Mouse (Mus musculus): Measurements from ENCODE around the gene Tmem94. TPM values are rescaled to one million over a fixed set of nuclear protein-coding genes. Genes with fewer than 3 reads are reported as not detected.

The Tmem94 gene
- total and polyA plus RNA-seq, 3 experiments = 23.2 to 64.4 (median 38.9) TPM

- no peak for DNase-seq (ENCODE audit: low read depth, low spot score)
- no peaks in the 10 kb centered on the region for H3K9me3 ChIP-seq (replicated peaks; ENCODE audit: insufficient read depth, low read length)
- H3K27ac ChIP-seq (ENCODE audit: control insufficient read depth, low read depth, low read length) = no peak overlapping the region
- peaks cover 11 to 14% of the 10 kb centered on the region in 2 experiments; a peak in 3 of 4 replicates for H3K4me1 ChIP-seq (ENCODE audit: control insufficient read depth in 1 of 2, insufficient read depth in 2 of 2, low read length in 2 of 2)
- H3K36me3 ChIP-seq (ENCODE audit: control insufficient read depth in 1 of 2, insufficient read depth in 2 of 2, low read length in 2 of 2) = peaks cover 0 to 9% of the 10 kb centered on the region in 2 experiments; a peak in 3 of 4 replicates
- H3K79me2 ChIP-seq (ENCODE audit: control insufficient read depth, insufficient read depth, low read length, poor library complexity) = no peaks in the 10 kb centered on the region; the same call in 1 of the 2 replicates
- no peak overlapping the region for H3K9ac ChIP-seq (ENCODE audit: control insufficient read depth, low read depth, low read length, poor library complexity, severe bottlenecking)
- H3K4me3 ChIP-seq (ENCODE audit: control insufficient read depth in 1 of 2, insufficient read depth in 1 of 2, low read depth in 2 of 2, low read length in 2 of 2) = no peak overlapping the region
- no peaks in the 10 kb centered on the region for H3K27me3 ChIP-seq (ENCODE audit: control insufficient read depth in 1 of 2, insufficient read depth in 2 of 2, low read length in 2 of 2)
- TF ChIP-seq JUND (IDR thresholded peaks at IDR 0.05; ENCODE audit: low read depth, low read length) (no peak), NRF1 (IDR thresholded peaks at IDR 0.05; ENCODE audit: insufficient read depth, low read depth, low read length, poor library complexity, severe bottlenecking) (no peak), ELF1 (IDR thresholded peaks at IDR 0.05; ENCODE audit: low read depth, low read length) (no peak), NELFE (IDR thresholded peaks at IDR 0.05; ENCODE audit: low read depth, low read length) (no peak), TAL1 (IDR thresholded peaks at IDR 0.05; ENCODE audit: low read length) (no peak), GATA1 (IDR thresholded peaks at IDR 0.05; ENCODE audit: low read depth, low read length) (no peak), POLR2A (IDR thresholded peaks at IDR 0.05; ENCODE audit: control insufficient read depth in 1 of 2, insufficient read depth in 1 of 2, low read depth in 1 of 2, low read length in 2 of 2, poor library complexity in 1 of 2) (no peak), ZNF384 (IDR thresholded peaks at IDR 0.05; ENCODE audit: low read depth, low read length) (no peak), MXI1 (IDR thresholded peaks at IDR 0.05; ENCODE audit: low read depth, low read length) (no peak), MYC (IDR thresholded peaks at IDR 0.05; ENCODE audit: low read depth, low read length) (no peak), TBP (IDR thresholded peaks at IDR 0.05; ENCODE audit: low read depth, low read length) (no peak), USF2 (IDR thresholded peaks at IDR 0.05; ENCODE audit: borderline replicate concordance in 1 of 2, insufficient read depth in 1 of 2, low read depth in 1 of 2, low read length in 2 of 2) (no peak), CHD1 (IDR thresholded peaks at IDR 0.05; ENCODE audit: low read depth, low read length) (no peak), ZC3H11A (IDR thresholded peaks at IDR 0.05; ENCODE audit: low read depth, low read length) (no peak), POLR2AphosphoS5 (IDR thresholded peaks at IDR 0.05; ENCODE audit: borderline replicate concordance, low read depth, low read length) (no peak), MAZ (IDR thresholded peaks at IDR 0.05; ENCODE audit: low read depth, low read length) (no peak)
These were observed 10.8 kb downstream of the Tmem94 start for GRCm38 (mm10) chr11:115775821-115776665.

DNA sequence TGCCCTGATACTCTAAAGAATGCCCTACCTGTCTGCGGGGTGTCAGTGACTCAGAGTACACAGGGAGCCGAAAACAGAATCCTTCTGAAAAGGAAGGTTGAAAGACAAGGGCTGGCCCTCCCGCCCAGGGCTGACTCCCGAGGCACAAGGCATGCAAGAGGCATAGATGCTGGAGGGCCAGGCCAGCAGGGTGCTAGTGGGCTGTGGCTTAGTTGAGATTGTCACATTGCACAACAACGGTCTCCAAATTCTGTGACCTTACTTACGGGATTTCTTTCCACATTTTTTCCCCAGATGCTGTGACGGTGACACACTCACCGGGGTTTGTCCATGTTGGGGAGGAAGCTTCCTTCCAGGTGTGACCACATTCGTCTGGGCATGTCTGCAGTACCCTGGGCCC, 11.7 kb downstream of the Tmem94 start:
- Histone ChIP-seq H3K27me3 (ENCODE audit: control insufficient read depth in 1 of 2, insufficient read depth in 2 of 2, low read length in 2 of 2) (no peaks in the 10 kb centered on the region), H3K36me3 (ENCODE audit: control insufficient read depth in 1 of 2, insufficient read depth in 2 of 2, low read length in 2 of 2) (peaks cover 0 to 9% of the 10 kb centered on the region in 2 experiments; a peak in 3 of 4 replicates), H3K9ac (ENCODE audit: control insufficient read depth, low read depth, low read length, poor library complexity, severe bottlenecking) (no peak overlapping the region), H3K4me3 (ENCODE audit: control insufficient read depth in 1 of 2, insufficient read depth in 1 of 2, low read depth in 2 of 2, low read length in 2 of 2) (no peak overlapping the region), H3K27ac (ENCODE audit: control insufficient read depth, low read depth, low read length) (no peak overlapping the region), H3K79me2 (ENCODE audit: control insufficient read depth, insufficient read depth, low read length, poor library complexity) (no peaks in the 10 kb centered on the region; the same call in 1 of the 2 replicates), H3K9me3 (replicated peaks; ENCODE audit: insufficient read depth, low read length) (no peaks in the 10 kb centered on the region), H3K4me1 (ENCODE audit: control insufficient read depth in 1 of 2, insufficient read depth in 2 of 2, low read length in 2 of 2) (peaks cover 11 to 14% of the 10 kb centered on the region in 2 experiments; a peak in 3 of 4 replicates)
- no peak for TF ChIP-seq MAX (IDR thresholded peaks at IDR 0.05; ENCODE audit: low read length)
- no peak for TF ChIP-seq SMC3 (IDR thresholded peaks at IDR 0.05; ENCODE audit: low read depth, low read length)
- TF ChIP-seq MYB (IDR thresholded peaks at IDR 0.05; ENCODE audit: low read depth, low read length) = no peak
- no peak for TF ChIP-seq TCF12 (IDR thresholded peaks at IDR 0.05; ENCODE audit: low read depth, low read length)
- TF ChIP-seq TBP (IDR thresholded peaks at IDR 0.05; ENCODE audit: low read depth, low read length) = no peak
- no peak for TF ChIP-seq UBTF (IDR thresholded peaks at IDR 0.05; ENCODE audit: borderline replicate concordance, insufficient read depth, low read depth, low read length)
- no peak for TF ChIP-seq BHLHE40 (IDR thresholded peaks at IDR 0.05; ENCODE audit: borderline replicate concordance, low read depth, low read length)
- TF ChIP-seq RCOR1 (IDR thresholded peaks at IDR 0.05; ENCODE audit: low read depth, low read length) = no peak
- TF ChIP-seq SIN3A (IDR thresholded peaks at IDR 0.05; ENCODE audit: low read length) = no peak
- TF ChIP-seq HCFC1 (IDR thresholded peaks at IDR 0.05; ENCODE audit: low read depth, low read length) = no peak
- no peak for TF ChIP-seq ZNF384 (IDR thresholded peaks at IDR 0.05; ENCODE audit: low read depth, low read length)
- TF ChIP-seq ZMIZ1 (IDR thresholded peaks at IDR 0.05; ENCODE audit: low read depth, low read length) = no peak
- TF ChIP-seq NRF1 (IDR thresholded peaks at IDR 0.05; ENCODE audit: insufficient read depth, low read depth, low read length, poor library complexity, severe bottlenecking) = no peak
- TF ChIP-seq NELFE (IDR thresholded peaks at IDR 0.05; ENCODE audit: low read depth, low read length) = no peak
- no peak for TF ChIP-seq MEF2A (IDR thresholded peaks at IDR 0.05; ENCODE audit: extremely low read depth, insufficient replicate concordance, low read depth, low read length, poor library complexity, severe bottlenecking)
- TF ChIP-seq ETS1 (IDR thresholded peaks at IDR 0.05; ENCODE audit: low read depth, low read length) = no peak
- DNase-seq (ENCODE audit: low read depth, low spot score) = no peak
